Mouse (Mus musculus): ENCODE results near the gene Rimbp3.
"Not testable (repeated sequence)": the region's sequence is repeated elsewhere in the genome, so short reads cannot be mapped to it uniquely, and the experiment has no call there.

The Rimbp3 gene

DNA sequence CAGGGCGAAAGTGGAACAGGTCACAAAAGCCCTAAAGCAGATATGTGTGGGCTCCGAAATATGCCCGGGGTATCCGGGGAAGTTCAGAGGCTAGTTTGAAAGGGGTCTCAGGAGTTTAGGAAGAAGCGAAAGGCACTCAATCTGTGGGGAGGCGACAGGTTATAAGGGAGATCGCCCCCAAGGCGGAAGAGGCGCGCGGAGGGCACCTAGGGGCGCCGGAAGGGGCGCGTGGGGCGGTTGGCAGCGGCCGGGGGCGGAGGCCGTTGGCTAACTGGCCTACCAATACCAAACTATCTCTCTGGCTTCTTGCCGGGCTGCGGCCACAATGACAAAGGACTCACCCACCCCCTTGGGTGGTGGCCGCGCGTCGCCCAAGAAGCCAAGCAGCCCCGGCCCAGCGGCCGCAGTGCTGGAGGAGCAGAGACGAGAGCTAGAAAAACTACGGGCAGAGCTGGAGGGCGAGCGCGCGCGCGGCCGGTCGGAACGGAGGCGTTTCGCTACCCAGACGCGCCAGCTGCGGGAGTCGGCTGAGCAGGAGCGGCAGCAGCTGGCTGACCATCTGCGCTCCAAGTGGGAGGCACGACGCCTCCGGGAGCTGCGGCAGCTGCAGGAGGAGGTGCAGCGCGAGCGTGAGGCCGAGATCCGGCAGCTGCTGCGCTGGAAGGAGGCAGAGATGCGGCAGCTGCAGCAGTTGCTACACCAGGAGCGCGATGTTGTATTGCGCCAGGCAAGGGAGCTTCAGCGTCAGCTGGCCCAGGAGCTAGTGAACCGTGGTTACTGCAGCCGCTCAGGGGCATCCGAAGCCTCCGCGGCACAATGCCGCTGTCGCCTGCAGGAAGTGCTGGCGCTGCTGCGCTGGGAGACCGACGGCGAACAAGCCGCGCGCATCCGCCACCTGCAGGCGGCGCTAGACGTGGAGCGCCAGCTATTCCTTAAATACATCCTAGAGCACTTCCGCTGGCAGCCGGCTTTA, at the start of gene Rimbp3:
Gene Rimbp3, plus strand, starts transcription at position 215 of the 973 bp plus-strand sequence.
- DNase-seq (ENCODE audit: low spot score in 2 of 2): peak; percentile 69 to 82

DNA sequence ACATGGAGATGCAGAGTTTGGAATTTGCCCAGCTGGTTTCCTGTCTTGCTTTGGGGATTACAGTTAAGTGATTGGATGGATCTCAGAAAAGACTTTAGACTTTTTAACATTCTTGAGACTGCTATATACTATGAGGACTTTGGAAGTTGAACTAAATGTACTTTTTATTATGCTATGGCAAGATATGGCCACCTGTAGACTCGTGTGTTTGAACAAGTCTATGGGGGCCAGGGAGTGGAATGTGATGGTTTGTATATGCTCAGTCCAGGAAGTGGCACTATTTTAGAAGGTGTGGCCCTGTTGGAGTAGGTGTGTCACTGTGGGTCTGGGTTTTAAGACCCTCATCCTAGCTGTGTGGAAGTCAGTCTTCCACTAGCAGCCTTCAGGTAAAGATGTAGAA, 42.9 kb upstream of the Rimbp3 start:
- not testable (repeated sequence) for DNase-seq (ENCODE audit: low spot score in 2 of 2)

DNA sequence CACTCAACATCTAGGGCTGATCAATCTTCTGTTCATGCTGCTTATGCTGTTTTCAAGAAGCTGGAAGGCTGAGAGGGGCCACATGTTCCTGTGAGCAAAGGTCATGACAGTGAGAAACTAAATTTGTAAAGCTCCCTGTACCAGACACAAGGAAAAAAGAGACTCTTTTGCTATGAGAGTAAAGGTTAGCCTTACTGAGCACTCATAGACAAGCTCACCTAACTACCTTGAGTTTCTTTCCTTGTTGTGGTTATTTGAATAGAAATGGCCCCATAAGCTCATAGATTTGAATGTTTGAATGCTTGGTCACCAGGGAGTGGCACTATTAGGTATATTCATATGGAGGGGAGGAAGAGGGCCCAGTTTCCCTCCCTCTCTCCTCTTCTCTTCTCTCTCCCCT, 41.2 kb upstream of the Rimbp3 start:
- DNase-seq (ENCODE audit: low spot score in 2 of 2): no peak

DNA sequence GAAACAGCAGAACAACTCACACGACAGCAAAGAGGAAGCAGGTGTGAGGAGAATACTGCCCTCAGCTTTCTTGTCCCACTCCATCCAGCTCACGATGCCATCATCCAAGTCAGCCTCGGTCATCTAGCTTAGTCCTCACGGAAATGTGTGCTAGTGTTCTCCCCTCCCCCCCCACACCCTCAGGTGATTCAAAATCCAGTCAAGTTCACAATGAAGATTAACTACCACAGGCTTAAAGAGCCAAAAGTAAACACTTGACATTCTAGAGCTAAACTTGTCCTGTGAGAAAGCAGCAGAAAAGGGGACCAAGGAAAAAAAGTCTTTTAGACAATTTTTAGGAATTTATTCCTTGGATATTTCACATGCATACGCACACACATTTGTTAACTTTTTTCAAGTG, 40.4 kb upstream of the Rimbp3 start:
- DNase-seq (ENCODE audit: low spot score in 2 of 2): no peak

GRCm38 (mm10) chr16:17175765-17176164, 32.6 kb upstream of the Rimbp3 start:
- DNase-seq (ENCODE audit: low spot score in 2 of 2): no peak

- no peak for DNase-seq (ENCODE audit: low spot score in 2 of 2)
Observed at GRCm38 (mm10) chr16:17177623-17178170, 30.7 kb upstream of the Rimbp3 start.

DNA sequence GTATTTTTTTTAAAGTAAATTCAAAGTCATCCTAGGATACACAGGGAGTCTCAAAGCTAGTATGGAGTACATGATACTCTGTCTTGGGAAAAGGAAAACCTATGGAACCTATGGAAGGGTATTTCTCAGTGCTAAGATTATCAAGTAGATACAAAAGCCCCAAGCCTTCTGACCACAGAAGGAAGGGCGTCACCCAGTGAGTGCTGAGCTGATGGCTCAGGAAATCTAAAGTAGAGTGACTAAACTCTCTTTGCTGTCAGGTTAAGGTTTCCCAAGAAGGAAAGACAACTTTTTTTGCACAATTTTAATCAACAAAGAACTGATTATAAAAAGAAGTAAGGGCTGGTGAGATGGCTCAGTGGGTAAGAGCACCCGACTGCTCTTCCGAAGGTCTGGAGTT, 28.7 kb upstream of the Rimbp3 start:
- no peak for DNase-seq (ENCODE audit: low spot score in 2 of 2)

DNA sequence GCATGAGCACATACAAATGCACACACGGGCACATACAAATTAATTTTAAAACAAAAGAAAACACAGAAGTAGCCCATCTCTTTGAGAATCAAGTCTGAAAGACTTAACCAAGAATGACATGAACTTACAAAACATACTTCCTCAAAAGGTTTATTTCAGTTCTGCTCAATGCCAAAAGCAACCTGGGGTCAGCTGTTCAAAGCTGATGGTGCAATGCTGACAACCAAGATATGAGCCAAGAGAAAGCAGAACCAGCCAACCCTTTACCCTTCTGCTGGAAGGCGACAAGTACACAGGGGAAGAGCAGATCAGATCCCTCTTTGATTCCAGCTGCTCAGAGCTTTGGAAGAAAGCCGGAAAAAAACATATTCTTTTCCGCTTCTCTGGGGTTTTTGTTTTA, 27.0 kb upstream of the Rimbp3 start:
- no peak for DNase-seq (ENCODE audit: low spot score in 2 of 2)

- DNase-seq (ENCODE audit: low spot score in 2 of 2): no peak
Observed at GRCm38 (mm10) chr16:17182136-17182535, 26.3 kb upstream of the Rimbp3 start.

GRCm38 (mm10) chr16:17183003-17183402, 25.4 kb upstream of the Rimbp3 start:
- DNase-seq (ENCODE audit: low spot score in 2 of 2): no peak

- no peak for DNase-seq (ENCODE audit: low spot score in 2 of 2)
Observed at GRCm38 (mm10) chr16:17185475-17185874, 22.9 kb upstream of the Rimbp3 start.

GRCm38 (mm10) chr16:17193823-17194222, 14.6 kb upstream of the Rimbp3 start:
- DNase-seq (ENCODE audit: low spot score in 2 of 2): no peak

DNA sequence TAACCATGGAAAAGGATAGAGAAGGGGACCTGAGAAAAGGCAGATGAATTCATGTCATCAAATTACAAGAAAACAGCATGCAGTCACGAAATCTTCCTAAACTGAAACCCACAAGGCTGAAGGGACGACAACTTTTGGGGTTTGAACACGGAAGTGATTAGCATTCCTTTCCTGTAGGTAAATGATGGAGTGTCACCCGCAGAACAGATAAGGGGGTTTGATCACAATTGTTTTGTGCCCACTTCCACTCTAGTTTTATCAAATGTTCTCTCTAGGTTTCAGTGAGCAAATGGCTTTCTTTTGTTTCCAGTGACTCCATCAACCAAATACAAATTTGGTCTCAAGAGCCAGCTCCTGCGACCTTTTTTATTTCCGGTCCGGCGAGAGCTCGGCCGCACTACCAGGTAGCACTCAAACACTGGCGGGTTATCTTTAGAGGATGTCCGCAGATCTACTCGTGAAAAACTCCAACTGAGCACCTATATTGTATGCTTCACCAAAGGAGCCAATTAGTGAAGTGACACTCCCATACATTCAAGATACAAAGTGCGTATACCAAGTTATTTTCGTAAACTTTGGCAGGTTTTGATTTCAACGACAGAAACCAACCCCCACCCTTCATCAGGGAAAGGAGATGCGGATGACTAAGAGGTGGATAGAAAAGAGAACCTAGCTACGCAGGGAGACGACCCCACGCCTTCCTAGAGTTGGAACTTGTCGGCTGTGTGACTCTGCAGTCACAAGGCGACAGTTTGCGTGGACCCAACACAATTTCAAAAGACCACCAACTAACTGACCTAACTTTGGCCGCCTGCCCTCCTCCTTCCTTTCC, 8.1 kb upstream of the Rimbp3 start:
- DNase-seq (ENCODE audit: low spot score in 2 of 2): no peak

DNA sequence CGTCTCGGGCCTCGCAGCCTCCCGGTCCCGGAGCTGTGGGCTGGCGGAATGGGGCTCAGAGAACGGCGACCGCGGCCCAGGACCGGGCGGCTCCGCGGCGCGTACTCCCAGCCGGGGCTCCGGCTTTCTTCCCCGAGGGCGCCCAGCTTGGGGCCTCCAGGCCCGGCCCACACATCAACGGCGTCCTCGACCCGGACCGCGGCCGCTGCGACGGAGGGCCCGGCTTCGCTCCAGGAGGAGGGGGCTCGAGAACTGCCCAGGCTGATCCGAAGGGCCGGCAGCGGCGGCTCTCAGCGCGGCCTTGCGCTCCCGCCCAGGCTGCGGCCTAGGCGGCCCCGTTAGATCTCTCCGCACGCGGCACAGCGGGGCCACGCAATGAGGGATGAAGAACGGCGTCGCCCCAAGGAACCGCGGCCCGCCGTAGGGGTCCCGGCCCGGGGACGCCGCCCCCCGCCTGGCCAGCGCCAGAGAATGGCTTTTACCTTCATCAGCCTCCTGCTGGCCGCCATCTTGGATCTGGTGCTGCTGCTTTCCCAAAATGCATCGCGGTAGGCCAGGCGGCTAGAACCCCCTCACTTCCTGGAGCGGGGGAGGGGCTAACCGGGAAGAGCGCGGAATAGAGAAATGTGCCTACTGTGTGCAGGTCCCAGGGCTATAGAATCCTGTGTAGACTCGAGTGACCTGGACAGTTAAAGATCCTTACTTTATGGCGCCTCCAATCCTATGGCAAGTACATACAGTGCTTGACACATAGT, 7.3 kb upstream of the Rimbp3 start:
- peak; percentile 80 to 83 for DNase-seq (ENCODE audit: low spot score in 2 of 2)

- DNase-seq (ENCODE audit: low spot score in 2 of 2): no peak
Observed at GRCm38 (mm10) chr16:17201977-17202376, 6.4 kb upstream of the Rimbp3 start.

DNA sequence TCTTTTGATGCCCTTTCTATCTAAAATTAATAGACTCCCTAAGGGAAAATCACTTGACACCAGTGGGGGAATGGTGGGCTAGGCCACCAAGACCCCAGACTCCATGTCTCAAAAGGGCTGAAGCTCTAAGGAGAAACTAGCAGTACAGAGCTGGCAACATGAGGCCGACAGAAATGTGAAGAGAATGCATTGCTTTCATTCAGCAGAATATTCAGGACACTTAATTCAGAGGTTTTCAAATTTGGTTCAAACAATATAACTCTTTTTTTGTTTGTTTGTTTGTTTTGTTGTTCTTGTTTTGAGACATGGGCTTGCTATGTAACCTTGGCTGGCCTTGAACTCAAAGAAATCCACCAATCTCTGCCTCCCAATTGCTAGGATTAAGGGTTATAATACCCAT, 5.9 kb upstream of the Rimbp3 start, which contains the start of gene Ube2l3:
Gene Ube2l3, minus strand, starts transcription at position 101 of the 400 bp plus-strand sequence.
- DNase-seq (ENCODE audit: low spot score in 2 of 2): no peak

- DNase-seq (ENCODE audit: low spot score in 2 of 2): peak; percentile 20 to 44
Observed at GRCm38 (mm10) chr16:17204990-17205389, 3.4 kb upstream of the Rimbp3 start.

GRCm38 (mm10) chr16:17209404-17209960, 1.1 kb downstream of the Rimbp3 start:
- peak; percentile 21 to 25 for DNase-seq (ENCODE audit: low spot score in 2 of 2)

- peak; percentile 86 to 94 for DNase-seq (ENCODE audit: low spot score in 2 of 2)
Observed at GRCm38 (mm10) chr16:17209981-17210838, 1.8 kb downstream of the Rimbp3 start.

Data from thymus, postnatal 10 days (tissue).